Mouse (Mus musculus): Measurements from ENCODE around the gene Dnaaf5.

The Dnaaf5 gene

DNA sequence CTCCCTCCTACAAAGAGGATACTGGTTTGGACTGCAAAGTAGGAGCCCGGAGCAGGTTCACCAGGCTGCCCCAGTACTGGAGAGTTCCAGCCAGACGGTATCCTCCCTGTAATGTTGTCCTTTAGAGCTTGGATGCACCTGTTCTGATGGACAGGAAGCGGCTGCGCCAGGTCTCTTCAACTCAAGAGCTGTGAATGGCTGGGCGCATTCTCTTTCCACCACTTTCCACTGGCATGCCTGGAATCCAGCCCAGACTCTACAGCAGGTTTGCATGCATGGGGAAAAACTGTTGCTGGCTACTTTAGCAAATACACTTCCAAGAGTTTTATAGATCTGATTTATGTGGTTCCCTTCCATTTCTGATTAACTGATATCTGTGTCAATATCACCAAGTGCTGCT, 8.7 kb upstream of the Dnaaf5 start:
- DNase-seq (ENCODE audit: low spot score), result no peak

GRCm38 (mm10) chr5:139143890-139144289, 6.1 kb upstream of the Dnaaf5 start:
- no peak for DNase-seq (ENCODE audit: low spot score)

- DNase-seq (ENCODE audit: low spot score), result no peak
Measured at GRCm38 (mm10) chr5:139145726-139146125, 4.3 kb upstream of the Dnaaf5 start.

DNA sequence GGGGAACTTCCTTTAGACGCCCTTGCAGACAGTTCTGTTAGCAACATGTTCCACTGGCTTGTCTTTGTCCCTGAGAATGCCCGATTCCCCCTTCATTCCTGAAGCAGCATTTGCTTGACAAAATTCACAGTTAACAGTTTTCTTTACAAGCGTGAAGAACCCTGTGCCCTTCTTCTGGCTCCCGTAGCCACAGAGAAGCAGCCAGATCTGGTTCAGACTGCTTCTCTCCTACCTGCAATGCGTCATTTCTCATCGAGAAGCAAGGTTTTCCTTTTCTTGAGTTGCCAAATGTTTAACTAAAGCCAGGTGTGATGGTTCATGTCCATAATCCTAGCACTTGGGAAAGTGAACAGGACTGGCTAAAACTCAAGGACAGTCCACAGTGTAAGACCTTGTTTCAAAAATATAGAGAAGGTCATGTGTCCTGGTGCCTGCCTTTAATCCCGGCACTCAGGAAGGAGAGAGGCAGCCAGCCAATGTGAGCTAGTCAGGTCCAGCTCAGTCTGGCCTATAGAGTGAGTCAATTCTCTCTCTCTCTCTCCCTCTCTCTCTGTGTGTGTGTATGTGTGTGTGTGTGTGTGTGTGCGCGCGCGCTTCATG, 3.4 kb upstream of the Dnaaf5 start:
- no peak for DNase-seq (ENCODE audit: low spot score)

GRCm38 (mm10) chr5:139147178-139148078, 2.6 kb upstream of the Dnaaf5 start:
- DNase-seq (ENCODE audit: low spot score), result peak; percentile 50

DNA sequence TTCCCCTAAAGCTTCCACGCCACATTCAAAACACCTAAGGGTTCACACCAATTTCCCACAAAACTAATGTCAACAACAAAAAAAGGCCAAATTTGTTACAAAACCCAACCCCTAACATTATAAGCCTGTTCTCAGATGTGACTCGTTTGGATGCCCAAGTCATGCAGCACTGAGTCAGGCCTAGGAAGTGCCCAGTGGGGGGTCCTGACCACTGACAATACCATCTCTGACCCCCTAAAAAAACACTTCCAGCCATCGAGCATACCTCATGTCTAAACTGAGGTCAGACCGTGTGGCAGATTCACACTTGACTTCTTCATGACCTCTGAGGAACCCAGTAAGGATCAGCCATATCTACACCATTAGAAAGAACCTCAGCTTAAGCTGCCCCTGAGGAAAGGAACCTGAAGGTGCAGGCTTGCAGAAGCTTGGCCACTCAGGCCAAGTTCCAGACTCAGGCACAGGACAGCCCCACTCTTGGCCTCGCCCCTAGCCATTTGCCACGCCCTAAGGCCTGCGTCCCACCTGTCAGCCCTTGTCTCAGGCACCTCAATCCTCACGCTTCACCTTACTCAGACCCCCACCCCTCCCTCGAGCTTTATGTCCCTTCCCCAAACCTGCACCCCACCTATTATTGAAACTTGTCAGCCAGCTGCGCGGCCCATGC, 884 bp upstream of the Dnaaf5 start:
- no peak for DNase-seq (ENCODE audit: low spot score)

GRCm38 (mm10) chr5:139150603-139151031, 594 bp downstream of the Dnaaf5 start:
- no peak for DNase-seq (ENCODE audit: low spot score)

DNA sequence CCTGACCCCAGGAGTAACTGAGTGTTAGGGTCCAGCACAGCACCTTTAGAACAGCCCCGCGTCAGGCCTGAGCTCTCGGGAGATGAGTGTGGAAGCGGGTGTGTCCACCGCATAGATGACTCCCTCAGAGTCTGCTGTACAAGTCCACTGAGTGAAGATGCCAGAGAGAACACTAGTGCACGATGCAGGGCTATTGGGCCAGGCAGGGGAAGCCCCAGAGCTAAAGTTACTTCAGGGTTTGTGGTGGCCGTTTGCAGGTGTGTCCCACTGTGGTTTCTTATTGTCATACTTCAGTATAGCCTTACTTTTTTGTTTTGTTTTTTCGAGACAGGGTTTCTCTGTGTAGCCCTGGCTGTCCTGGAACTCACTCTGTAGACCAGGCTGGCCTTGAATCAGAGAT, 10.9 kb downstream of the Dnaaf5 start:
- no peak for DNase-seq (ENCODE audit: low spot score)

- DNase-seq (ENCODE audit: low spot score), result no peak
Measured at GRCm38 (mm10) chr5:139161632-139162031, 11.6 kb downstream of the Dnaaf5 start.

GRCm38 (mm10) chr5:139166781-139167361, 16.8 kb downstream of the Dnaaf5 start:
- no peak for DNase-seq (ENCODE audit: low spot score)

DNA sequence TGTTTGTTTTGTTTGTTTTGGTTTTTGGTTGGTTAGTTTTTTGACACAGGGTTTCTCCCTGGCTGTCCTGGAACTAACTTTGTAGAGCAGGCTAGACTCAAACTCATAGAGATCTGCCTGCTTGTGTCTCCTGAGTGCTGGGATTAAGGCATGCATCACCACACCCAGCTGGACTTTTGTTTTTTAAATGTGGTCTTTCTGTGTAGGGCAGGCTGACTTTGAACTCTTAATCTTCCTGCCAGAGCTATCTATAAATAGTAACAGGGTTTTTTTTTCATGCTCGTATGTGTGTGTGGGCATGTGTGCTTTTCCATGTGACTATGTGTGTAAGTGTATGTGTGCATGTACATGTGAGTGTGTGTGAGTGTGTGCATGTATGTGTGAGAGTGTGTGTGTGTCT, 17.5 kb downstream of the Dnaaf5 start:
- DNase-seq (ENCODE audit: low spot score), result no peak

GRCm38 (mm10) chr5:139171929-139172328, 21.9 kb downstream of the Dnaaf5 start:
- DNase-seq (ENCODE audit: low spot score), result no peak

DNA sequence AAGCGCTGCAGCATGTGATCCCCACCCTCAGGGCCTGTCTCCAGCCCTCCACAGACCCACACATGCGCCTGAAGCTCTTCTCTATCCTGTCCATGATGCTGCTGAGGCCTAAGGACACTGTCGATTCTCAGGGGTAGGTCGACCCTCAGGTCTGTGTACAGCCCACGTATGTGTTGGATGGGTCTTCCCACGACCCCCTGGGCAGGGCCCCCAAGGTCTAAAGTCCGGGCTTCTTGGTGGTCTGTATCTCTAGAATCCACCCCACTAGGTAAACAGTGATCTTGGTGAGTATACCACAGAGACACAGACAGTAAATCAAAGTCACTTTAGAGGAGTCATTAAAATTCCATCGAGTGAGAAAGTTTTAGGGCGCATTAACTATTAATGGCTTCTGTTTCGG, 24.1 kb downstream of the Dnaaf5 start:
- no peak for DNase-seq (ENCODE audit: low spot score)

DNA sequence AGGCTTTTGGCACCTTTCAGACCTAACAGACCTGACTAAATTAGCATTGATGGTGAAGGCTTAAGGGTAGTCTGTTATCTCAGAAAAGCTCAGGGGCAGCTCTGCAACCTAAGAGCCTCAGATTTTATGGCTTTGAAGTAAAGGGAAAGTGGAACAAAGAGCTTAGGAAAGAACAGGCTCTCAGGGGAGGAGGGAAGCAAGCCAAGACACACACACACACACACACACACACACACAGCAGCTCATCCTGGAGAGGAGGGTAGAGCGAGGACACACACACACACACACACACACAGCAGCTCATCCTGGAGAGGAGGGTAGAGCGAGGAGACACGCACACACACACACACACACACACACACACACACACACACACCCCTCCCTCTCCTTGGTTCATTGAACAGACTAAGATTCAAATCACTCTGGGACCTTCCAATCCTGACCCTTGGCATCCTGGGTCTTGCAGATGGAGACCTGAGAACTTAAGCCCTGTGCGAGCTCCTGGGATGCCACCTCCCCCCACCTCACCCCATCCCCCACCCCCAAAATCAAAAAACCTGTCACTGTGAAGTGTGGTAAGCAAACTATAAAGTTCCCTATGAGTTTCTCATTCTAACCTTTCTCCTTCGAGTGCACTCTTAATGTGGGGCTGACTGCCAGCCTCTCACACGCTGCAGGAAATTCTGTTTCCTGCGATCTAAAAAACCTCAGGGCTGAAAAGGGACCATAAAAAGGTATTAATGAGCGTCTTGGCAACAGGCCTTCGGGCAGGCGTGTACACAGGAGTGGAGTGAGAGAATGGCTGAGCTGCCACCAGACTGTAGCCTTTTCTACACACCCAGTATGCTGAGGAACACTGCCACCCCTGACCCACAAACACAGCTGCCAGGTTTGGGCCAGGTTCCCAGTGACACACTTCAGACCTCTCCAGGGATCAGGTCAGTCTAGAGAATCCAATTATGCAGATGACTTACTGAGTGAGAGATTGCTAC, 24.8 kb downstream of the Dnaaf5 start:
- no peak for DNase-seq (ENCODE audit: low spot score)

DNA sequence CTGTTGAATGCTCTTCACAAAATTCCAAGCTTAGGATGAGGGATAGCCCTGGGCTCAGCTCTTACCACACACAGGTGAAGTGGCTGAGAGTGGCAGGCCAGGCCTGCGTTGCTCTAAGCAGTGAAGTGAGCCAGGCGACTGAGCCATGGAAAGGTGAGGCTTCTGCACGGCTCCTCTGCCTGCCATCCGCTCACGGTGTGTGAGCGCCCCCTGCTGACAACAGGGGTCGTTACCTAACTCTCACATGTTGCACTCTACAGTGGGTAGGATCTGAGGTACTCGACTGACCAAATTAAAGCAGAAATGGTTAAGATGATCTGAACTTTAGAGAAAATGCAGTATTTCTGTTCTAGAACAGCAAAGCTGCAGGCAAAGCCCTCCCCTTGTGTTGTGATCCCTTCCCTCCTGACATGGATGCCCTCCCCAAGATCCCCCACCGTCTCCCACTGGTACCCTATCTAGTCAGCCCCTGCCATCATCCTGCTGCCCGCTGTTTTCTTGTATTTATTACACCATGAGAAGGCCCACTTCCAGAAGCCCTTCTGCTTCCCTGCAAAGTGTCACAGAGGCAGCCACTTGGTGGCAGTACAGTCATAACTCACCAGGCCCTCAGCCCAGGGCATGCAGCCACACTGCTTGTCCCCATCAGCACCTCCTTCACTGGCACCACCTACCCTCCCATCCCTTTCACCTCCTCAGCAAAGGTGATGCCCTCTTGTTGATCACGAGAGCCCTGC, 29.0 kb downstream of the Dnaaf5 start:
- peak; percentile 79 for DNase-seq (ENCODE audit: low spot score)

DNA sequence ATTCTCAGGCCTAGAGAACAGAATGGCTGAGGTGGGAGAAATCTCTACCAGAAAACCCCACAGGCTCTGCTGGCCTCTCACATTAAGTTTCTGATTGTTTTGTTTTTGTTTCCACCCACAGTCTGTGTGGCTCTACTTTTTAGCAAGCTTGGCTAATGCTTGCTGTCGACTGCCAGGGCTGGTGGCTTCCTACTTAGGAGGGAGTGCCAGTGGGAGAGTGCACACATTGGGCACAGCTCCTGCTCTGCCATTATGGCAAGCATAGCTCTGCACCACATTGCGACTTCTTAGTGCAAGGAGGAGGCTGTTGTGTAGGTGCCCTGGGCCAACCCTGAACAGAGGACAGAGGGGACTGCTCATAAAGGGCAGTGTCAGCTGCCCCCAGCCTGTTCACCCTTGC, 33.1 kb downstream of the Dnaaf5 start:
- no peak for DNase-seq (ENCODE audit: low spot score)

- DNase-seq (ENCODE audit: low spot score), result no peak
Measured at GRCm38 (mm10) chr5:139183601-139184000, 33.6 kb downstream of the Dnaaf5 start.

DNA sequence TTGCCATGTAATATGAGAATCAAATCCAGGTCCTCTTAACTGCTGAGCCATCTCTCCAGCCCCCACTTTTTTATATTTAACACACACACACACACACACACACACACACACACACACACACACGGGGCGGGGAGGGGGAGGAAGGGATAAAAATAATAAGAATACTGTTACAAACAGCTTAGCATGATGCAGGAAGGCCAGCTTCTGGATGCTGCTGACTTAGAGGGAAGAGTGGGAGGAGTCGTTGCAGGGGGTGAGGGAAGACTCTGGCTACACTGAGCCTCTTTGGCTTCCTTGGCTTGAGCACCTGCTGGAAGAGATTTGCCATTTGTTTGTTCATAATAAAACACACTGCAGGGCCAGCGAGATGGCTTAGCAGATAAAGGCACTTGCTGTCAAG, 34.9 kb downstream of the Dnaaf5 start:
- no peak for DNase-seq (ENCODE audit: low spot score)

GRCm38 (mm10) chr5:139189726-139190125, 39.7 kb downstream of the Dnaaf5 start:
- no peak for DNase-seq (ENCODE audit: low spot score)

GRCm38 (mm10) chr5:139190958-139191357, 40.9 kb downstream of the Dnaaf5 start:
- DNase-seq (ENCODE audit: low spot score), result peak; percentile 29

- no peak for DNase-seq (ENCODE audit: low spot score)
Measured at GRCm38 (mm10) chr5:139198779-139199178, 48.8 kb downstream of the Dnaaf5 start.
